ENCODE assay signal across 7 mouse cellular contexts in genomic region chr7:81057471-81057870, GRCm38 (mm10). TPM values are rescaled to one million over a fixed set of nuclear protein-coding genes. Genes with fewer than 3 reads are reported as not detected.
DNase-seq lines count a peak whose midpoint lies in the region; ATAC-seq lines count a peak whose summit lies in the region.

Gene Alpk3 (plus strand): TSS chr7:81057600.

- H3K4me3 ChIP-seq in midbrain, embryonic 10.5 days: no peak within 1 kb of the TSS
- H3K4me3 ChIP-seq in midbrain, embryonic 15.5 days: no peak within 1 kb of the TSS
- no peak within 1 kb of the TSS for H3K4me3 ChIP-seq in intestine, embryonic 14.5 days (ENCODE audit: low read depth, low read length)
- no peak within 1 kb of the TSS for H3K4me3 ChIP-seq in stomach, embryonic 15.5 days (replicated peaks)

- no peaks in the 10 kb centered on the region for H3K36me3 ChIP-seq in midbrain, embryonic 10.5 days
- no peaks in the 10 kb centered on the region for H3K36me3 ChIP-seq in midbrain, embryonic 15.5 days (replicated peaks)
- no peaks in the 10 kb centered on the region for H3K36me3 ChIP-seq in intestine, embryonic 14.5 days (ENCODE audit: control insufficient read depth, insufficient read depth, low read length)
- no peaks in the 10 kb centered on the region for H3K36me3 ChIP-seq in stomach, embryonic 15.5 days

- H3K9ac ChIP-seq in midbrain, embryonic 15.5 days: no peak within 1 kb of the TSS
- H3K9ac ChIP-seq in intestine, embryonic 14.5 days (ENCODE audit: low read length): 0 out of 2 replicates have a peak within 1 kb of the TSS, but pooled peaks have one; percentile 8
- no peak within 1 kb of the TSS for H3K9ac ChIP-seq in stomach, embryonic 15.5 days

- no peak for DNase-seq in midbrain, embryonic 10.5 days (ENCODE audit: low spot score)
- DNase-seq in gastrocnemius, postnatal 25 days: peak; percentile 60
- peak; percentile 67 for DNase-seq in intestine, embryonic 14.5 days (ENCODE audit: low spot score)
- no peak for DNase-seq in Muller cell, postnatal 12 days (ENCODE audit: inconsistent ontology term)
- no peak for DNase-seq in retina, embryonic 14.5 days (ENCODE audit: low spot score)

- H3K27ac ChIP-seq in midbrain, embryonic 10.5 days (replicated peaks): peak within 1 kb of the TSS; percentile 64
- no peak within 1 kb of the TSS for H3K27ac ChIP-seq in midbrain, embryonic 15.5 days
- peak within 1 kb of the TSS; percentile 73 for H3K27ac ChIP-seq in intestine, embryonic 14.5 days (ENCODE audit: low read depth)
- H3K27ac ChIP-seq in stomach, embryonic 15.5 days: peak within 1 kb of the TSS; percentile 4; the same call in 1 of the 2 replicates

- no peak within 1 kb of the TSS for H3K4me2 ChIP-seq in midbrain, embryonic 15.5 days
- peak within 1 kb of the TSS; percentile 20 for H3K4me2 ChIP-seq in intestine, embryonic 14.5 days (ENCODE audit: low read length)
- H3K4me2 ChIP-seq in stomach, embryonic 15.5 days: peak within 1 kb of the TSS; percentile 39

- ATAC-seq in midbrain, embryonic 15.5 days (replicated peaks): no peak
- peak; percentile 62 for ATAC-seq in intestine, embryonic 14.5 days (replicated peaks; ENCODE audit: low FRiP score, low TSS enrichment, low read depth)
- ATAC-seq in stomach, embryonic 15.5 days (ENCODE audit: insufficient read depth, low FRiP score, low read depth): peak; percentile 56

- H3K27me3 ChIP-seq in midbrain, embryonic 10.5 days (ENCODE audit: low read depth, poor library complexity, severe bottlenecking): no peaks in the 10 kb centered on the region
- H3K27me3 ChIP-seq in midbrain, embryonic 15.5 days (replicated peaks): no peaks in the 10 kb centered on the region
- no peaks in the 10 kb centered on the region for H3K27me3 ChIP-seq in intestine, embryonic 14.5 days (replicated peaks; ENCODE audit: control insufficient read depth, insufficient read depth, low read length)
- no peaks in the 10 kb centered on the region for H3K27me3 ChIP-seq in stomach, embryonic 15.5 days (replicated peaks)

- H3K4me1 ChIP-seq in midbrain, embryonic 10.5 days: peaks cover 10% of the 10 kb centered on the region
- no peaks in the 10 kb centered on the region for H3K4me1 ChIP-seq in midbrain, embryonic 15.5 days
- H3K4me1 ChIP-seq in intestine, embryonic 14.5 days (replicated peaks; ENCODE audit: control insufficient read depth, insufficient read depth, low read length): peaks cover 26% of the 10 kb centered on the region
- H3K4me1 ChIP-seq in stomach, embryonic 15.5 days: peaks cover 17% of the 10 kb centered on the region

- 39% methylated on average over 27 of the region's 27 CpGs for WGBS in midbrain, embryonic 10.5 days
- WGBS in midbrain, embryonic 15.5 days: 46% methylated on average over 27 of the region's 27 CpGs
- WGBS in intestine, embryonic 14.5 days: 19% methylated on average over 27 of the region's 27 CpGs
- WGBS in stomach, embryonic 15.5 days: 23% methylated on average over 27 of the region's 27 CpGs

- no peaks in the 10 kb centered on the region for H3K9me3 ChIP-seq in midbrain, embryonic 10.5 days (replicated peaks)
- H3K9me3 ChIP-seq in midbrain, embryonic 15.5 days: no peaks in the 10 kb centered on the region
- H3K9me3 ChIP-seq in intestine, embryonic 14.5 days (ENCODE audit: control insufficient read depth, low read length): no peaks in the 10 kb centered on the region
- no peaks in the 10 kb centered on the region for H3K9me3 ChIP-seq in stomach, embryonic 15.5 days

RNA-seq across cellular contexts. Expression of gene Alpk3, which starts in this region (rescaled TPM):
- 0.05 and 0.09 TPM in 2 replicates for polyA plus RNA-seq in midbrain, embryonic 10.5 days (2016; fragmentation: Nextera tagmentation; extraction: Ambion mirVana)
- polyA plus RNA-seq in midbrain, embryonic 15.5 days (2015; fragmentation: Nextera tagmentation; extraction: Ambion mirVana): 0.10 and 0.13 TPM in 2 replicates
- total RNA-seq in gastrocnemius, postnatal 25 days (2021): 100 to 1,000 TPM; 213 to 256 TPM
- polyA plus RNA-seq in intestine, embryonic 14.5 days (2014; fragmentation: Nextera tagmentation; extraction: Ambion mirVana): 1.2 and 1.4 TPM in 2 replicates
- polyA plus RNA-seq in stomach, embryonic 15.5 days (2015; fragmentation: Nextera tagmentation; extraction: Ambion mirVana): 0.64 and 0.84 TPM in 2 replicates

Comparison
In these comparisons a context has a peak if more than half of its experiments do, and no peak if none do; other contexts are left out.
1. Peak in ATAC-seq, H3K27ac ChIP-seq and H3K4me2 ChIP-seq in stomach, embryonic 15.5 days; RNA of the gene not detected or under 1 TPM.
2. DNase-seq: peak in gastrocnemius, postnatal 25 days (single experiment) and intestine, embryonic 14.5 days (single experiment); none in midbrain, embryonic 10.5 days (single experiment), Muller cell, postnatal 12 days (single experiment) and retina, embryonic 14.5 days (single experiment).